Mouse (Mus musculus): ENCODE data around the gene Nrd1. TPM values are rescaled to one million over a fixed set of nuclear protein-coding genes. Genes with fewer than 3 reads are reported as not detected.

The Nrd1 gene
- polyA plus RNA-seq, 1 experiment from 2014 or later, result 78.0 TPM

DNA sequence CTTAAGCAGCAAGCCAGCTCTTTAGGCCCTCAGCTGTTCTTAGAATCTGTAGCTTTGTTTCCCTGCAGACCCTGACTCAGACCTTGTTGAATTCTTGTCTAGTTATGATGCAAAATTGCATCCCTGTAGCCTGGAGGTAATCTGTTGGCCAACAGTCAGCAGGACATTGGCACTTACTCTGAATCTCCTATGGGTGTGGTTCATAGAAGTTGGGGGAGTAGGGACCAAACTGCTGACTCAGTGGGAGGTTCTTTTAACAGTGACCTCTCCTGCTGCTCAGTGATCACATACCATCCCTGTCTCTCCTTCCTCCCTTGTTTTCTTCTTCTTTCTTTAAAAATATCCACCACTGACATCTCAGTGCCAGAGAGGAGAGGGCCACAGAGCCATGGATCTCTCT lies 10.4 kb upstream of the Nrd1 start:
- Histone ChIP-seq H3K9me3 (no peaks in the 10 kb centered on the region), H3K27ac (replicated peaks) (no peak overlapping the region), H3K4me1 (no peaks in the 10 kb centered on the region), H3K4me3 (no peak overlapping the region), H3K9ac (replicated peaks) (no peak overlapping the region), H3K4me2 (replicated peaks) (no peak overlapping the region), H3K36me3 (no peaks in the 10 kb centered on the region), H3K27me3 (no peaks in the 10 kb centered on the region)
- ATAC-seq (replicated peaks), result no peak

- no peak overlapping the region for H3K4me2 ChIP-seq (replicated peaks)
- 88% methylated on average over 6 of the region's 6 CpGs for WGBS
- H3K27me3 ChIP-seq, result no peaks in the 10 kb centered on the region
- no peaks in the 10 kb centered on the region for H3K36me3 ChIP-seq
- H3K9me3 ChIP-seq, result no peaks in the 10 kb centered on the region
- H3K9ac ChIP-seq (replicated peaks), result no peak overlapping the region
- no peak overlapping the region for H3K4me3 ChIP-seq
- H3K4me1 ChIP-seq, result no peaks in the 10 kb centered on the region
- no peak overlapping the region for H3K27ac ChIP-seq (replicated peaks)
- no peak for ATAC-seq (replicated peaks)
These were observed 9.9 kb upstream of the Nrd1 start for GRCm38 (mm10) chr4:108990571-108990970.

- no peaks in the 10 kb centered on the region for H3K9me3 ChIP-seq
- no peak overlapping the region for H3K27ac ChIP-seq (replicated peaks)
- H3K27me3 ChIP-seq, result 0 out of 2 replicates have a peak, but pooled peaks cover 2% of the 10 kb centered on the region
- ATAC-seq (replicated peaks), result no peak
- no peak overlapping the region for H3K9ac ChIP-seq (replicated peaks)
- H3K36me3 ChIP-seq, result no peaks in the 10 kb centered on the region
- no peaks in the 10 kb centered on the region for H3K4me1 ChIP-seq
- no peak overlapping the region for H3K4me2 ChIP-seq (replicated peaks)
- no peak overlapping the region for H3K4me3 ChIP-seq
These were observed 8.6 kb upstream of the Nrd1 start for GRCm38 (mm10) chr4:108991811-108992210.

- Histone ChIP-seq H3K27me3 (0 out of 2 replicates have a peak, but pooled peaks cover 2% of the 10 kb centered on the region), H3K4me1 (no peaks in the 10 kb centered on the region), H3K9me3 (no peaks in the 10 kb centered on the region), H3K27ac (replicated peaks) (no peak overlapping the region), H3K36me3 (no peaks in the 10 kb centered on the region), H3K9ac (replicated peaks) (no peak overlapping the region), H3K4me2 (replicated peaks) (no peak overlapping the region), H3K4me3 (no peak overlapping the region)
- 34% methylated on average over 2 of the region's 2 CpGs for WGBS
- no peak for ATAC-seq (replicated peaks)
These were observed 7.5 kb upstream of the Nrd1 start for GRCm38 (mm10) chr4:108992978-108993377.

GRCm38 (mm10) chr4:109000961-109001360 lies 506 bp downstream of the Nrd1 start:
- H3K4me1 ChIP-seq, result peaks cover 33% of the 10 kb centered on the region
- H3K4me3 ChIP-seq, result peak overlapping the region; percentile 80
- peak overlapping the region; percentile 92 for H3K9ac ChIP-seq (replicated peaks)
- WGBS, result under 1% methylated on average over 18 of the region's 18 CpGs
- H3K27me3 ChIP-seq, result 0 out of 2 replicates have a peak, but pooled peaks cover 2% of the 10 kb centered on the region
- ATAC-seq (replicated peaks), result no peak; the same call in 1 of the 2 replicates
- H3K4me2 ChIP-seq (replicated peaks), result peak overlapping the region; percentile 89
- H3K36me3 ChIP-seq, result no peaks in the 10 kb centered on the region
- peak overlapping the region; percentile 91 for H3K27ac ChIP-seq (replicated peaks)
- no peaks in the 10 kb centered on the region for H3K9me3 ChIP-seq

DNA sequence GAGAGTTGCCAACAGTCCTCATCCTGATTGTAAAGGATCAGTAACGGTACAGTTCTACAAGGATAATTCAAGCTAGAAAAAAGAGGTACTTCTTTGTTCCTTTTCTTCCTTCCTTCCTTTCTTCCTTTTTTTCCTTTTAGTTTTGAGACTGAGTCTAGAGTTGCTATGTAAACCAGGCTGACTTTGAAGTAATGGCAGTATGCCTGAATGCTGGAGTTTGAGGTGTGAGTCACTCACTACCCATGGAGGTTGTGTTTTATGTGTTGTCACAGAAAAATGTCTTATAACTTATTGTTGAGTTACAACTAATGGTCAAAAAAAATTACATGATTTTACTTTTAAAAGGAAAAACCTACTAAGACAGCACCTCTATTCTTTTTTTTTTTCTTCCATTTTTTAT lies 7.6 kb downstream of the Nrd1 start:
- Histone ChIP-seq H3K4me3 (no peak overlapping the region), H3K4me2 (replicated peaks) (no peak overlapping the region), H3K9me3 (no peaks in the 10 kb centered on the region), H3K4me1 (peaks cover 5% of the 10 kb centered on the region), H3K36me3 (0 out of 2 replicates have a peak, but pooled peaks cover 2% of the 10 kb centered on the region), H3K9ac (replicated peaks) (no peak overlapping the region), H3K27ac (replicated peaks) (no peak overlapping the region), H3K27me3 (no peaks in the 10 kb centered on the region)
- 97% methylated on average over 1 of the region's 1 CpGs for WGBS
- ATAC-seq (replicated peaks), result no peak

DNA sequence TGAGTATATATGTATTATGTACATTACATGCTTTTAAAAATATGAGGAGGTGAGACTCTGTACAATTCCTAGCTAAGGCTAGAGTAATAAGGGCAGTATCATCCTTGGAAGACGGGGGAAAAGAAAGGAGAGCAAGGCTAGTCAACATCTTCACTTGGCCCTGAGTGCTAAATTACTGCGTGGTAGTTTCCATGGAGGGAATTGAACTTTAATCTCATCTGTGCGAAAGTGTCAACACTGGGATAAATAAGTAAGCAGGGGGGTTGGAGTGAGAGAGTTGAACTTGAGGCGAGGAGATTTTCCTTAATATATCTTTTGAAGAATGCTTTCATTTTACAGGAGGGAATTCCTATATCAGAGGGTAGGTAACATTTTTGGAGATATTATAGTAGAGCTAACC lies 13.6 kb downstream of the Nrd1 start:
- no peak for ATAC-seq (replicated peaks)
- Histone ChIP-seq H3K4me3 (no peak overlapping the region), H3K27me3 (no peaks in the 10 kb centered on the region), H3K36me3 (peaks cover 22% of the 10 kb centered on the region), H3K9me3 (no peaks in the 10 kb centered on the region), H3K4me1 (no peaks in the 10 kb centered on the region), H3K4me2 (replicated peaks) (no peak overlapping the region), H3K9ac (replicated peaks) (no peak overlapping the region), H3K27ac (replicated peaks) (no peak overlapping the region)
- 90% methylated on average over 4 of the region's 4 CpGs for WGBS

- WGBS, result 65% methylated on average over 7 of the region's 7 CpGs
- Histone ChIP-seq H3K4me1 (no peaks in the 10 kb centered on the region), H3K27me3 (no peaks in the 10 kb centered on the region), H3K4me3 (no peak overlapping the region), H3K9ac (replicated peaks) (no peak overlapping the region), H3K4me2 (replicated peaks) (no peak overlapping the region), H3K9me3 (no peaks in the 10 kb centered on the region), H3K27ac (replicated peaks) (no peak overlapping the region), H3K36me3 (peaks cover 30% of the 10 kb centered on the region)
- no peak for ATAC-seq (replicated peaks)
These were observed 17.0 kb downstream of the Nrd1 start for GRCm38 (mm10) chr4:109017441-109017840.

DNA sequence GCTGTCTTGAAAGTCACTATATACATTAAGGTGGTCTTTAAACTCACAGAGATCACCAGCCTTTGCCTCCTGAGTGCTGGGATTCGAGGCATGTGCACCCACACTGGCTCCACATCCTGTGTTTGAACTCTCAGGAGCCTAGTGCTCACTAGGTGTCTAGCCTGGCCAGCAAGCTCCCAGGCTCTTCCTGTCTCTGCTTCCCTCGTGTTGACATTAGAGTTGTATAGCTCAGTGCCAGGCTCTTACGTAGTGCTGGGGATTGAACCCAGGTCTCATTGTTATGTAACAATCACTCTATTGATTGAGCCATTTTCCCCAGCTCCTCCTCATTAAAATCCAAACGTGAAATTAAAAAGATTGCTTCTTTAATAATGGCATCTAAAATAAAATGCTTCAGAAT lies 18.8 kb downstream of the Nrd1 start:
- H3K36me3 ChIP-seq, result peaks cover 30% of the 10 kb centered on the region
- H3K27ac ChIP-seq (replicated peaks), result no peak overlapping the region
- WGBS, result 61% methylated on average over 4 of the region's 4 CpGs
- H3K9me3 ChIP-seq, result no peaks in the 10 kb centered on the region
- H3K4me1 ChIP-seq, result no peaks in the 10 kb centered on the region
- ATAC-seq (replicated peaks), result no peak
- no peaks in the 10 kb centered on the region for H3K27me3 ChIP-seq
- no peak overlapping the region for H3K4me2 ChIP-seq (replicated peaks)
- no peak overlapping the region for H3K9ac ChIP-seq (replicated peaks)
- H3K4me3 ChIP-seq, result no peak overlapping the region

- H3K4me3 ChIP-seq, result no peak overlapping the region
- H3K9ac ChIP-seq (replicated peaks), result no peak overlapping the region
- peaks cover 34% of the 10 kb centered on the region for H3K36me3 ChIP-seq
- no peak for ATAC-seq (replicated peaks)
- H3K27ac ChIP-seq (replicated peaks), result no peak overlapping the region
- H3K27me3 ChIP-seq, result no peaks in the 10 kb centered on the region
- WGBS, result 89% methylated on average over 1 of the region's 1 CpGs
- H3K4me1 ChIP-seq, result no peaks in the 10 kb centered on the region
- no peaks in the 10 kb centered on the region for H3K9me3 ChIP-seq
- H3K4me2 ChIP-seq (replicated peaks), result no peak overlapping the region
These were observed 21.5 kb downstream of the Nrd1 start for GRCm38 (mm10) chr4:109021976-109022375.

DNA sequence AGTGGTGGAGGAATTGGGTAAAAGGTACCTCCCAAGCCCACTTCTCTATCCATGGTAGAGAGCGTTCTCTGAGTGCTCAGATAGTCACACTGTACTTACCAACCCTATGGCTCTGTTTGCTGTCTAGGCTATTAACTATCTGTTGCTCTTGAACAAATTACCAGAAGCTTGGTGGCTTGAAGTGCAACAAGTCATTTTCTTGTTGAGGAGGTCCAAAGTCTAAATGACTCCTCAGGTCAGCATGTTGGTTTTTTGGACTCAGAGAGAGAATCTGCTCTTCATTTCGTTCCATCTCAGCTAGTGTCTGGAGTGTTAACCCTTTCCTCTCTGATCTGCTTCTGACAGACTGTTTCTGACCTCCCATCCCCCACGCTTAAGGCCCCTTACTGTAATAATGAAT lies 24.6 kb downstream of the Nrd1 start:
- Histone ChIP-seq H3K4me1 (no peaks in the 10 kb centered on the region), H3K27ac (replicated peaks) (no peak overlapping the region), H3K36me3 (peaks cover 34% of the 10 kb centered on the region), H3K9ac (replicated peaks) (no peak overlapping the region), H3K4me3 (no peak overlapping the region), H3K4me2 (replicated peaks) (no peak overlapping the region), H3K9me3 (no peaks in the 10 kb centered on the region), H3K27me3 (no peaks in the 10 kb centered on the region)
- no peak for ATAC-seq (replicated peaks)
- 60% methylated on average over 3 of the region's 3 CpGs for WGBS

- no peak overlapping the region for H3K4me3 ChIP-seq
- ATAC-seq (replicated peaks), result no peak
- H3K36me3 ChIP-seq, result peaks cover 44% of the 10 kb centered on the region
- H3K9ac ChIP-seq (replicated peaks), result no peak overlapping the region
- H3K27me3 ChIP-seq, result no peaks in the 10 kb centered on the region
- no peaks in the 10 kb centered on the region for H3K9me3 ChIP-seq
- H3K4me1 ChIP-seq, result no peaks in the 10 kb centered on the region
- no peak overlapping the region for H3K4me2 ChIP-seq (replicated peaks)
- H3K27ac ChIP-seq (replicated peaks), result no peak overlapping the region
- WGBS, result 18% methylated on average over 3 of the region's 3 CpGs
These were observed 26.1 kb downstream of the Nrd1 start for GRCm38 (mm10) chr4:109026543-109026942.

DNA sequence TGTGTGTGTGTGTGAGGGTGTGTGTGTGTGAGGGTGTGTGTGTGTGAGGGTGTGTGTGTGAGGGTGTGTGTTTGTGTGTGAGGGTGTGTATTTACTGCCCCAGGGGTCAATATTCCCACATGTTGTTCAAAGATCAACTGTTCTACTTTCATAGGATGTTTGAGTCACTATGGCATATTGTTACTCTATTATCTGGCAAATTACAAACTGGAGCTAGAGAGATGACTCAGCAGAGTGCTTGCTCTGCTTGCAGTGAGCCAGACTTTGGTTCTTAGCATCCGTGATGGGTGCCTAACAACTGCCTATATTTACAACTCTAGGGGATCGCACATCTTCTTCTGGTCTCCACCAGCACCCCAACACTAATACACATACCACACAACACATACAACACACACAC lies 29.4 kb downstream of the Nrd1 start:
- Histone ChIP-seq H3K36me3 (peaks cover 60% of the 10 kb centered on the region), H3K4me1 (no peaks in the 10 kb centered on the region), H3K9me3 (no peaks in the 10 kb centered on the region), H3K4me3 (no peak overlapping the region), H3K27ac (replicated peaks) (no peak overlapping the region), H3K4me2 (replicated peaks) (no peak overlapping the region), H3K9ac (replicated peaks) (no peak overlapping the region), H3K27me3 (no peaks in the 10 kb centered on the region)
- ATAC-seq (replicated peaks), result no peak
- WGBS, result 92% methylated on average over 2 of the region's 2 CpGs
